Mouse (Mus musculus): ENCODE results near the gene Ppm1l.

GRCm38 (mm10) chr3:69416112-69416511, 99.5 kb downstream of the Ppm1l start:
- no peak for TF ChIP-seq POLR2A (IDR thresholded peaks at IDR 0.05; ENCODE audit: low read depth, low read length)
- no peak for TF ChIP-seq CTCF (IDR thresholded peaks at IDR 0.05; ENCODE audit: borderline replicate concordance, insufficient read depth, low read length)
